Mouse (Mus musculus): ENCODE measurements around the gene Cdhr3. TPM values are rescaled to one million over a fixed set of nuclear protein-coding genes. Genes with fewer than 3 reads are reported as not detected.

Cdhr3 gene
- polyA plus RNA-seq, 1 experiment from 2014 or later = 0.25 TPM

- Histone ChIP-seq H3K4me2 (ENCODE audit: low read length) (no peak overlapping the region), H3K36me3 (ENCODE audit: control insufficient read depth, insufficient read depth, low read length) (no peaks in the 10 kb centered on the region), H3K4me3 (ENCODE audit: low read length) (no peak overlapping the region), H3K27ac (ENCODE audit: low read depth, low read length) (no peak overlapping the region), H3K4me1 (ENCODE audit: control insufficient read depth, insufficient read depth, low read depth, low read length) (peaks cover 11% of the 10 kb centered on the region), H3K9ac (ENCODE audit: low read depth, low read length) (no peak overlapping the region), H3K9me3 (ENCODE audit: control insufficient read depth, low read length) (peaks cover 2% of the 10 kb centered on the region; the same call in 1 of the 2 replicates), H3K27me3 (replicated peaks; ENCODE audit: control insufficient read depth, insufficient read depth, low read length) (no peaks in the 10 kb centered on the region)
- ATAC-seq = no peak
- 84% methylated on average over 9 of the region's 9 CpGs for WGBS
Measured at GRCm38 (mm10) chr12:33125594-33126227, 33.0 kb upstream of the Cdhr3 start.

- Histone ChIP-seq H3K9me3 (ENCODE audit: control insufficient read depth, low read length) (peaks cover 2% of the 10 kb centered on the region; the same call in 1 of the 2 replicates), H3K27me3 (replicated peaks; ENCODE audit: control insufficient read depth, insufficient read depth, low read length) (no peaks in the 10 kb centered on the region), H3K36me3 (ENCODE audit: control insufficient read depth, insufficient read depth, low read length) (no peaks in the 10 kb centered on the region), H3K4me2 (ENCODE audit: low read length) (no peak overlapping the region), H3K4me1 (ENCODE audit: control insufficient read depth, insufficient read depth, low read depth, low read length) (no peaks in the 10 kb centered on the region), H3K9ac (ENCODE audit: low read depth, low read length) (no peak overlapping the region), H3K4me3 (ENCODE audit: low read length) (no peak overlapping the region), H3K27ac (ENCODE audit: low read depth, low read length) (no peak overlapping the region)
- 46% methylated on average over 15 of the region's 15 CpGs for WGBS
- no peak for ATAC-seq
Measured at GRCm38 (mm10) chr12:33118624-33119301, 26.1 kb upstream of the Cdhr3 start.

- H3K9ac ChIP-seq (ENCODE audit: low read depth, low read length) = 0 out of 2 replicates have a peak overlapping the region, but pooled peaks have one; percentile 3
- no peaks in the 10 kb centered on the region for H3K27me3 ChIP-seq (replicated peaks; ENCODE audit: control insufficient read depth, insufficient read depth, low read length)
- no peaks in the 10 kb centered on the region for H3K36me3 ChIP-seq (ENCODE audit: control insufficient read depth, insufficient read depth, low read length)
- no peak overlapping the region for H3K4me3 ChIP-seq (ENCODE audit: low read length)
- peaks cover 6% of the 10 kb centered on the region; the same call in 1 of the 2 replicates for H3K4me1 ChIP-seq (ENCODE audit: control insufficient read depth, insufficient read depth, low read depth, low read length)
- WGBS = 20% methylated on average over 14 of the region's 14 CpGs
- ATAC-seq = peak; percentile 71
- H3K27ac ChIP-seq (ENCODE audit: low read depth, low read length) = peak overlapping the region; percentile 29
- H3K4me2 ChIP-seq (ENCODE audit: low read length) = no peak overlapping the region
- H3K9me3 ChIP-seq (ENCODE audit: control insufficient read depth, low read length) = no peaks in the 10 kb centered on the region
Measured at GRCm38 (mm10) chr12:33110894-33111471, 18.3 kb upstream of the Cdhr3 start.

GRCm38 (mm10) chr12:33109531-33109930, 16.9 kb upstream of the Cdhr3 start:
- Histone ChIP-seq H3K4me2 (ENCODE audit: low read length) (no peak overlapping the region), H3K36me3 (ENCODE audit: control insufficient read depth, insufficient read depth, low read length) (no peaks in the 10 kb centered on the region), H3K9ac (ENCODE audit: low read depth, low read length) (no peak overlapping the region), H3K27me3 (replicated peaks; ENCODE audit: control insufficient read depth, insufficient read depth, low read length) (no peaks in the 10 kb centered on the region), H3K9me3 (ENCODE audit: control insufficient read depth, low read length) (no peaks in the 10 kb centered on the region), H3K27ac (ENCODE audit: low read depth, low read length) (no peak overlapping the region), H3K4me1 (ENCODE audit: control insufficient read depth, insufficient read depth, low read depth, low read length) (peaks cover 8% of the 10 kb centered on the region), H3K4me3 (ENCODE audit: low read length) (no peak overlapping the region)
- ATAC-seq = peak; percentile 62

GRCm38 (mm10) chr12:33106438-33107167, 13.9 kb upstream of the Cdhr3 start:
- ATAC-seq = no peak
- H3K4me1 ChIP-seq (ENCODE audit: control insufficient read depth, insufficient read depth, low read depth, low read length) = peaks cover 18% of the 10 kb centered on the region
- no peak overlapping the region for H3K27ac ChIP-seq (ENCODE audit: low read depth, low read length)
- H3K4me3 ChIP-seq (ENCODE audit: low read length) = no peak overlapping the region
- no peaks in the 10 kb centered on the region for H3K9me3 ChIP-seq (ENCODE audit: control insufficient read depth, low read length)
- H3K4me2 ChIP-seq (ENCODE audit: low read length) = no peak overlapping the region
- WGBS = 59% methylated on average over 10 of the region's 10 CpGs
- no peak overlapping the region for H3K9ac ChIP-seq (ENCODE audit: low read depth, low read length)
- H3K27me3 ChIP-seq (replicated peaks; ENCODE audit: control insufficient read depth, insufficient read depth, low read length) = no peaks in the 10 kb centered on the region; the same call in 1 of the 2 replicates
- no peaks in the 10 kb centered on the region for H3K36me3 ChIP-seq (ENCODE audit: control insufficient read depth, insufficient read depth, low read length)

GRCm38 (mm10) chr12:33105724-33106123, 13.0 kb upstream of the Cdhr3 start:
- peak; percentile 68 for ATAC-seq

GRCm38 (mm10) chr12:33102342-33103115, 9.9 kb upstream of the Cdhr3 start:
- ATAC-seq = peak; percentile 43; the same call in 1 of the 2 replicates
- no peaks in the 10 kb centered on the region for H3K9me3 ChIP-seq (ENCODE audit: control insufficient read depth, low read length)
- no peaks in the 10 kb centered on the region; the same call in 1 of the 2 replicates for H3K27me3 ChIP-seq (replicated peaks; ENCODE audit: control insufficient read depth, insufficient read depth, low read length)
- H3K4me1 ChIP-seq (ENCODE audit: control insufficient read depth, insufficient read depth, low read depth, low read length) = peaks cover 15% of the 10 kb centered on the region
- H3K4me2 ChIP-seq (ENCODE audit: low read length) = no peak overlapping the region
- no peak overlapping the region for H3K4me3 ChIP-seq (ENCODE audit: low read length)
- 0 out of 2 replicates have a peak overlapping the region, but pooled peaks have one; percentile 35 for H3K27ac ChIP-seq (ENCODE audit: low read depth, low read length)
- H3K9ac ChIP-seq (ENCODE audit: low read depth, low read length) = no peak overlapping the region
- 19% methylated on average over 15 of the region's 15 CpGs for WGBS
- H3K36me3 ChIP-seq (ENCODE audit: control insufficient read depth, insufficient read depth, low read length) = no peaks in the 10 kb centered on the region

More at GRCm38 (mm10) chr12:33105724-33106123, 13.0 kb upstream of the Cdhr3 start:
- H3K4me3 ChIP-seq (ENCODE audit: low read length) = no peak overlapping the region
- no peaks in the 10 kb centered on the region for H3K36me3 ChIP-seq (ENCODE audit: control insufficient read depth, insufficient read depth, low read length)
- H3K4me2 ChIP-seq (ENCODE audit: low read length) = no peak overlapping the region
- no peaks in the 10 kb centered on the region for H3K9me3 ChIP-seq (ENCODE audit: control insufficient read depth, low read length)
- H3K27ac ChIP-seq (ENCODE audit: low read depth, low read length) = no peak overlapping the region
- peaks cover 15% of the 10 kb centered on the region for H3K4me1 ChIP-seq (ENCODE audit: control insufficient read depth, insufficient read depth, low read depth, low read length)
- no peaks in the 10 kb centered on the region; the same call in 1 of the 2 replicates for H3K27me3 ChIP-seq (replicated peaks; ENCODE audit: control insufficient read depth, insufficient read depth, low read length)
- 47% methylated on average over 4 of the region's 4 CpGs for WGBS
- no peak overlapping the region for H3K9ac ChIP-seq (ENCODE audit: low read depth, low read length)

- H3K4me2 ChIP-seq (ENCODE audit: low read length) = no peak overlapping the region
- no peaks in the 10 kb centered on the region for H3K9me3 ChIP-seq (ENCODE audit: control insufficient read depth, low read length)
- H3K27me3 ChIP-seq (replicated peaks; ENCODE audit: control insufficient read depth, insufficient read depth, low read length) = no peaks in the 10 kb centered on the region; the same call in 1 of the 2 replicates
- no peak overlapping the region for H3K4me3 ChIP-seq (ENCODE audit: low read length)
- no peaks in the 10 kb centered on the region for H3K36me3 ChIP-seq (ENCODE audit: control insufficient read depth, insufficient read depth, low read length)
- peaks cover 15% of the 10 kb centered on the region for H3K4me1 ChIP-seq (ENCODE audit: control insufficient read depth, insufficient read depth, low read depth, low read length)
- 47% methylated on average over 8 of the region's 8 CpGs for whole genome bisulfite sequencing
- no peak overlapping the region for H3K27ac ChIP-seq (ENCODE audit: low read depth, low read length)
- H3K9ac ChIP-seq (ENCODE audit: low read depth, low read length) = no peak overlapping the region
- ATAC-seq = no peak
Measured at GRCm38 (mm10) chr12:33101627-33102026, 9.0 kb upstream of the Cdhr3 start.

Data from hindbrain, embryonic 16.5 days (tissue).